Mouse (Mus musculus): ENCODE measurements at regions not wholly inside any gene's neighbourhood (a gene's known extent, or its start where the extent isn't known, plus 50 kb on each side); places are given as distances from the start of the nearest gene placed in this dataset.

DNA sequence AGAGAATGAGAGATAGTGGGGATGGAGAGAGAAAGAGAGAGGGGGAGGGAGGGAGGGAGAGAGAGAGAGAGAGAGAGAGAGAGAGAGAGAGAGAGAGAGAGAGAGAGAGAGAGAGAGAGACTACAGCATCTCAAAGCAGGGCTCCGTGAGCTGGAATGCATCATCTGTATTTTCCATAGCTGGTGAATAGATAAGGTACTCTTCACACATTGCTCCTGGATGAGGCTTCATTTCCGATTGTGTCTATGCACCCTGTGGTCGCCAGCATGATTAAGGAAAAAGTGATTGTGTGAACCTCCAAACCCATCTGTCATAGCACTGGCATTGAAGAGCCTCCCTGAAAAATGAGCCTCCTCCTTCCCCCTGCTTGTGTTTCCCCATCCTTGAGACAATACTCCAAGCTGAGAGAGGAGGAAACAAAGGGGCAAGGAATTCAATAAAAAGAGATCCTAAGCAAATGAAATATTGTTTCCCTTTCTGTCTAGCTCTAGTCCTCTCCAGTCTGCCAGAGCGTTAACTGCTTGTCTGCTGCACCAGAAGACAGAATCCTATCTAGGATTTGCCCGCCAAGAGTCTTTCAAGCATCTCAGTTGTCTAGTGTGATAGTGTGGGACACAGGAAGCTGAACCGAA is 130.4 kb upstream of the Spats2l start:
- DNase-seq (no peak), ATAC-seq (no peak)
- Histone ChIP-seq H3K36me3 (replicated peaks; ENCODE audit: insufficient read depth, low read length) (no peaks in the 10 kb centered on the region), H3K4me3 (ENCODE audit: low read depth, low read length) (no peak overlapping the region), H3K9me3 (ENCODE audit: low read length) (no peaks in the 10 kb centered on the region), H3K4me1 (ENCODE audit: insufficient read depth) (no peaks in the 10 kb centered on the region), H3K9ac (replicated peaks) (no peak overlapping the region), H3K27me3 (ENCODE audit: insufficient read depth, low read length) (no peaks in the 10 kb centered on the region), H3K4me2 (ENCODE audit: low read depth, low read length) (no peak overlapping the region), H3K27ac (ENCODE audit: low read depth) (no peak overlapping the region)
- 55% methylated on average over 6 of the region's 6 CpGs for WGBS (ENCODE audit: insufficient replicate concordance)
- no peak for TF ChIP-seq EP300 (IDR thresholded peaks at IDR 0.05; ENCODE audit: low read depth)
- TF ChIP-seq CTCF (IDR thresholded peaks at IDR 0.05; ENCODE audit: low read depth): no peak

DNA sequence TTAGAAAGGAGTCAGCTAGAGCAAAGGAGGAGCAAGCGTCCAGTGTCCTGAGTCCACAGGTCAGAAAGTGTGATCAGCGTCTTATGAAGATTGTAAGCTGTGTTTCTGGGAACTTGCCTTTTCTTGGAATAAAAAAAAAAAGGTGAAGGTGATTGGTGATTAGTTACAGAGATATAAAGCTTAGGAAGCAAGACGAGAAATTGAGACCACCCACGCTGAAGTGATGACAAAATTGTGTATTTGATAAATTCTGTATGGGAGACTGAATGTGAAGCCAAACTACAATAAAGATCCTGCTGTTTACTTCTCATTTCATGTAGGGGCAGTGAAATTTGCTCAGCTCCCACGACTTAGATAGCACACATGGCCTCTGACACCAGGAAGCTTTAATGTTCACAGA is 109.0 kb upstream of the Spats2l start:
- Histone ChIP-seq H3K9ac (replicated peaks) (no peak overlapping the region), H3K27me3 (ENCODE audit: insufficient read depth, low read length) (no peaks in the 10 kb centered on the region), H3K27ac (ENCODE audit: low read depth) (no peak overlapping the region), H3K4me3 (ENCODE audit: low read depth, low read length) (no peak overlapping the region), H3K4me1 (ENCODE audit: insufficient read depth) (no peaks in the 10 kb centered on the region), H3K4me2 (ENCODE audit: low read depth, low read length) (no peak overlapping the region), H3K9me3 (ENCODE audit: low read length) (no peaks in the 10 kb centered on the region), H3K36me3 (replicated peaks; ENCODE audit: insufficient read depth, low read length) (no peaks in the 10 kb centered on the region)
- ATAC-seq (no peak), DNase-seq (no peak)
- TF ChIP-seq EP300 (IDR thresholded peaks at IDR 0.05; ENCODE audit: low read depth): no peak
- no peak for TF ChIP-seq CTCF (IDR thresholded peaks at IDR 0.05; ENCODE audit: low read depth)
- WGBS (ENCODE audit: insufficient replicate concordance): 64% methylated on average over 5 of the region's 5 CpGs

- Histone ChIP-seq H3K4me2 (ENCODE audit: low read depth, low read length) (no peak overlapping the region), H3K9me3 (ENCODE audit: low read length) (no peaks in the 10 kb centered on the region), H3K9ac (replicated peaks) (no peak overlapping the region), H3K27ac (ENCODE audit: low read depth) (no peak overlapping the region), H3K27me3 (ENCODE audit: insufficient read depth, low read length) (no peaks in the 10 kb centered on the region), H3K36me3 (replicated peaks; ENCODE audit: insufficient read depth, low read length) (no peaks in the 10 kb centered on the region), H3K4me1 (ENCODE audit: insufficient read depth) (no peaks in the 10 kb centered on the region), H3K4me3 (ENCODE audit: low read depth, low read length) (no peak overlapping the region)
- DNase-seq (no peak), ATAC-seq (no peak)
- WGBS (ENCODE audit: insufficient replicate concordance): 53% methylated on average over 3 of the region's 3 CpGs
- TF ChIP-seq EP300 (IDR thresholded peaks at IDR 0.05; ENCODE audit: low read depth): no peak
- no peak for TF ChIP-seq CTCF (IDR thresholded peaks at IDR 0.05; ENCODE audit: low read depth)
Measured at GRCm38 (mm10) chr1:57665724-57666123, 108.2 kb upstream of the Spats2l start.

- ATAC-seq (no peak), DNase-seq (no peak)
- H3K4me1 ChIP-seq (ENCODE audit: insufficient read depth): no peaks in the 10 kb centered on the region
- no peaks in the 10 kb centered on the region for H3K27me3 ChIP-seq (ENCODE audit: insufficient read depth, low read length)
- H3K9me3 ChIP-seq (ENCODE audit: low read length): no peaks in the 10 kb centered on the region
- H3K4me2 ChIP-seq (ENCODE audit: low read depth, low read length): no peak overlapping the region
- WGBS (ENCODE audit: insufficient replicate concordance): 69% methylated on average over 6 of the region's 6 CpGs
- no peak for TF ChIP-seq EP300 (IDR thresholded peaks at IDR 0.05; ENCODE audit: low read depth)
- no peak for TF ChIP-seq CTCF (IDR thresholded peaks at IDR 0.05; ENCODE audit: low read depth)
- no peak overlapping the region for H3K4me3 ChIP-seq (ENCODE audit: low read depth, low read length)
- H3K36me3 ChIP-seq (replicated peaks; ENCODE audit: insufficient read depth, low read length): no peaks in the 10 kb centered on the region
- no peak overlapping the region for H3K9ac ChIP-seq (replicated peaks)
- H3K27ac ChIP-seq (ENCODE audit: low read depth): no peak overlapping the region
Measured at GRCm38 (mm10) chr1:57666179-57666693, 107.7 kb upstream of the Spats2l start.

DNA sequence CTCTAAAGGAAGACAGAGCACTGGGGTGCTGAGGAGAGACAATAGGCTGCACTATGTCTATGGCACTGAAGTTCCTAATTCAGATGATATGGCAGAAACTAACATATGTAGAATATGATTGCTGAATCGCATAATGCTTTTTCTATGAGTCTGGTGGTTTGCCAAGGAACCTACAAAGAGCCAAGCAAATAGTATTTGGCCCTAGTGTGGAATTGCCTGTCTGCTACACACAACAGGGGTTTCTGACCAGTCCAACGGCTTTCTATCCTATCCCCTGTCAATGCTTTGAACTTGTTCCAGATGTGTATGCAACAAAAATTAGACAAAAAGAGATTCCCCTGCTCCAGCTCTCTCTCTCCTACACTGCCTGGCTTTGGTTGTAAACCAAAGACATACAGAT is 100.5 kb upstream of the Spats2l start:
- no peak overlapping the region for H3K27ac ChIP-seq (ENCODE audit: low read depth)
- WGBS (ENCODE audit: insufficient replicate concordance): 78% methylated on average over 2 of the region's 2 CpGs
- no peaks in the 10 kb centered on the region for H3K4me1 ChIP-seq (ENCODE audit: insufficient read depth)
- H3K36me3 ChIP-seq (replicated peaks; ENCODE audit: insufficient read depth, low read length): no peaks in the 10 kb centered on the region
- H3K4me2 ChIP-seq (ENCODE audit: low read depth, low read length): no peak overlapping the region
- no peak overlapping the region for H3K4me3 ChIP-seq (ENCODE audit: low read depth, low read length)
- no peak overlapping the region for H3K9ac ChIP-seq (replicated peaks)
- H3K27me3 ChIP-seq (ENCODE audit: insufficient read depth, low read length): no peaks in the 10 kb centered on the region
- DNase-seq (no peak), ATAC-seq (no peak)
- no peaks in the 10 kb centered on the region for H3K9me3 ChIP-seq (ENCODE audit: low read length)
- TF ChIP-seq EP300 (IDR thresholded peaks at IDR 0.05; ENCODE audit: low read depth) (no peak), CTCF (IDR thresholded peaks at IDR 0.05; ENCODE audit: low read depth) (no peak)

DNA sequence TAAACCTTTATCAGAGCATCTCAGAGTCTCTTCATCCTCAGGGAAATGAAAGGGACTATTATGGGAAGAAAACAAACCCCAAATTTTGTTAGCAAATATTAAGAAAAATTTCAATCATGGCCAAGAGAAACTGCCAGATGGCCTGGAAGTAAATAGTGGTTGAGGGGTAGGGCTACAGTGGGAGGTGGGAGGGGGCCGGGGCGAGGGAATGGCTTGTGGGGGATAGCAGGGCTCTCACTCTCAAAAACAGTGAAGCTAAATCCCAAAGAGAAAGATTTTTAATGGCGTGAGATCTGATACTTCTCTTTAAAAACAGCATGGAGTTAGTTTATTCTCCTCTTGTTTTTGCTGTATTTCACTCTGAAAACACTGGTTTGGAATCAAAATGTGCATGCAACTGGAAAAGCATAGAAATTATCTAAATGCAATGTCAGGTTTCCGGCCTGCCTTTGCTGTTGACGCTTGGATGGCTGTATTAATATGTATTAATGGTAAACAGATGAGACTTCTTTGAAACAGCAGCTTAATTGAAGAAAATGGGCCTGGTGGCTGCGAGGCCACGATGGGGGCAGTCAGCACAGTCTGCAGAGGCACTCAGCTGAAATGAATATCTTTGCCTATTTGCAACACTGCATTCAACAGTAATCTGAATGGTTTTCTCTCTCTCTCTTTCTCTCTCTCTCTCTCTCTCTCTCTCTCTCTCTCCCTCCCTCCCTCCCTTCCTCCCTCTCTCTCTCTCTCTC is 99.8 kb upstream of the Spats2l start:
- DNase-seq: no peak
- 71% methylated on average over 7 of the region's 7 CpGs for WGBS (ENCODE audit: insufficient replicate concordance)
- H3K36me3 ChIP-seq (replicated peaks; ENCODE audit: insufficient read depth, low read length): no peaks in the 10 kb centered on the region
- no peaks in the 10 kb centered on the region for H3K9me3 ChIP-seq (ENCODE audit: low read length)
- TF ChIP-seq CTCF (IDR thresholded peaks at IDR 0.05; ENCODE audit: low read depth): no peak
- TF ChIP-seq EP300 (IDR thresholded peaks at IDR 0.05; ENCODE audit: low read depth): no peak
- H3K9ac ChIP-seq (replicated peaks): no peak overlapping the region
- H3K4me1 ChIP-seq (ENCODE audit: insufficient read depth): no peaks in the 10 kb centered on the region
- no peak overlapping the region for H3K4me2 ChIP-seq (ENCODE audit: low read depth, low read length)
- no peaks in the 10 kb centered on the region for H3K27me3 ChIP-seq (ENCODE audit: insufficient read depth, low read length)
- ATAC-seq: no peak
- no peak overlapping the region for H3K27ac ChIP-seq (ENCODE audit: low read depth)
- H3K4me3 ChIP-seq (ENCODE audit: low read depth, low read length): no peak overlapping the region
